8 mouse cellular contexts compared by ENCODE assay signal in genomic region chr12:111071477-111072152, GRCm38 (mm10). TPM values are rescaled to one million over a fixed set of nuclear protein-coding genes. Genes with fewer than 3 reads are reported as not detected.
DNase-seq lines count a peak whose midpoint lies in the region; ATAC-seq and TF ChIP-seq lines count a peak whose summit lies in the region.

No protein-coding gene starts in this region.

- 0 out of 2 replicates have a peak, but pooled peaks cover 4% of the 10 kb centered on the region for H3K36me3 ChIP-seq in stomach, embryonic 15.5 days
- H3K36me3 ChIP-seq in stomach, postnatal 0 days (ENCODE audit: control insufficient read depth, insufficient read depth, low read length) = no peaks in the 10 kb centered on the region; the same call in 1 of the 2 replicates
- 0 out of 2 replicates have a peak, but pooled peaks cover 11% of the 10 kb centered on the region for H3K36me3 ChIP-seq in embryonic facial prominence, embryonic 14.5 days (ENCODE audit: control insufficient read depth, insufficient read depth, low read length)
- no peaks in the 10 kb centered on the region for H3K36me3 ChIP-seq in lung, postnatal 0 days (ENCODE audit: insufficient read depth, low read length)
- no peaks in the 10 kb centered on the region for H3K36me3 ChIP-seq in splenic B cell, adult 2 months (ENCODE audit: control insufficient read depth, insufficient read depth, low read length, poor library complexity, severe bottlenecking)
- no peaks in the 10 kb centered on the region; the same call in 1 of the 2 replicates for H3K36me3 ChIP-seq in forebrain, embryonic 13.5 days (ENCODE audit: poor library complexity, severe bottlenecking)

- H3K9me3 ChIP-seq in stomach, embryonic 15.5 days = no peaks in the 10 kb centered on the region
- no peaks in the 10 kb centered on the region for H3K9me3 ChIP-seq in stomach, postnatal 0 days (ENCODE audit: control insufficient read depth, low read length)
- no peaks in the 10 kb centered on the region for H3K9me3 ChIP-seq in embryonic facial prominence, embryonic 14.5 days (ENCODE audit: control insufficient read depth, low read length)
- no peaks in the 10 kb centered on the region for H3K9me3 ChIP-seq in lung, postnatal 0 days (ENCODE audit: low read length)
- no peaks in the 10 kb centered on the region for H3K9me3 ChIP-seq in forebrain, embryonic 13.5 days (replicated peaks)

- H3K4me2 ChIP-seq in stomach, embryonic 15.5 days = no peak overlapping the region
- H3K4me2 ChIP-seq in stomach, postnatal 0 days (replicated peaks; ENCODE audit: low read depth) = no peak overlapping the region
- H3K4me2 ChIP-seq in embryonic facial prominence, embryonic 14.5 days (ENCODE audit: low read depth, low read length) = no peak overlapping the region
- no peak overlapping the region for H3K4me2 ChIP-seq in lung, postnatal 0 days (replicated peaks; ENCODE audit: low read depth, low read length)
- no peak overlapping the region for H3K4me2 ChIP-seq in forebrain, embryonic 13.5 days

- no peak overlapping the region for H3K9ac ChIP-seq in stomach, embryonic 15.5 days
- no peak overlapping the region for H3K9ac ChIP-seq in stomach, postnatal 0 days (ENCODE audit: low read length)
- 0 out of 2 replicates have a peak overlapping the region, but pooled peaks have one; percentile 19 for H3K9ac ChIP-seq in embryonic facial prominence, embryonic 14.5 days (ENCODE audit: low read depth, low read length)
- H3K9ac ChIP-seq in lung, postnatal 0 days (replicated peaks; ENCODE audit: low read depth) = no peak overlapping the region
- H3K9ac ChIP-seq in forebrain, embryonic 13.5 days = no peak overlapping the region

- H3K4me1 ChIP-seq in stomach, embryonic 15.5 days = 0 out of 2 replicates have a peak, but pooled peaks cover 3% of the 10 kb centered on the region
- H3K4me1 ChIP-seq in stomach, postnatal 0 days (replicated peaks; ENCODE audit: control insufficient read depth, insufficient read depth) = no peaks in the 10 kb centered on the region
- H3K4me1 ChIP-seq in embryonic facial prominence, embryonic 14.5 days (ENCODE audit: control insufficient read depth, insufficient read depth, low read length) = no peaks in the 10 kb centered on the region
- H3K4me1 ChIP-seq in lung, postnatal 0 days (ENCODE audit: insufficient read depth, low read depth, low read length) = no peaks in the 10 kb centered on the region
- H3K4me1 ChIP-seq in forebrain, embryonic 13.5 days = no peaks in the 10 kb centered on the region

- no peak for TF ChIP-seq CTCF in stomach, postnatal 0 days (IDR thresholded peaks at IDR 0.05; ENCODE audit: low read depth)
- no peak for TF ChIP-seq CTCF in lung, postnatal 0 days (IDR thresholded peaks at IDR 0.05)

- no peaks in the 10 kb centered on the region for H3K27me3 ChIP-seq in stomach, embryonic 15.5 days (replicated peaks)
- no peaks in the 10 kb centered on the region for H3K27me3 ChIP-seq in stomach, postnatal 0 days (ENCODE audit: control insufficient read depth, insufficient read depth, low read length)
- H3K27me3 ChIP-seq in embryonic facial prominence, embryonic 14.5 days (replicated peaks; ENCODE audit: control insufficient read depth, insufficient read depth, low read length) = no peaks in the 10 kb centered on the region
- H3K27me3 ChIP-seq in lung, postnatal 0 days (replicated peaks; ENCODE audit: insufficient read depth, low read length) = no peaks in the 10 kb centered on the region
- no peaks in the 10 kb centered on the region for H3K27me3 ChIP-seq in splenic B cell, adult 2 months (ENCODE audit: control insufficient read depth, insufficient read depth, low read length, poor library complexity, severe bottlenecking)
- H3K27me3 ChIP-seq in forebrain, embryonic 13.5 days = no peaks in the 10 kb centered on the region

- no peak for TF ChIP-seq EP300 in stomach, postnatal 0 days (optimal IDR thresholded peaks at IDR 0.05)
- TF ChIP-seq EP300 in lung, postnatal 0 days (IDR thresholded peaks at IDR 0.05) = no peak

- peak overlapping the region; percentile 3; the same call in 1 of the 2 replicates for H3K27ac ChIP-seq in stomach, embryonic 15.5 days
- H3K27ac ChIP-seq in stomach, postnatal 0 days (replicated peaks) = no peak overlapping the region; the same call in 1 of the 2 replicates
- peak overlapping the region; percentile 39; the same call in 1 of the 2 replicates for H3K27ac ChIP-seq in embryonic facial prominence, embryonic 14.5 days (replicated peaks; ENCODE audit: low read depth, low read length)
- no peak overlapping the region for H3K27ac ChIP-seq in lung, postnatal 0 days (ENCODE audit: low read length)
- no peak overlapping the region for H3K27ac ChIP-seq in forebrain, embryonic 13.5 days

- 77% methylated on average over 10 of the region's 10 CpGs for WGBS in stomach, embryonic 15.5 days
- 80% methylated on average over 10 of the region's 10 CpGs for WGBS in stomach, postnatal 0 days
- WGBS in embryonic facial prominence, embryonic 14.5 days = 57% methylated on average over 10 of the region's 10 CpGs
- 66% methylated on average over 10 of the region's 10 CpGs for WGBS in lung, postnatal 0 days
- 91% methylated on average over 10 of the region's 10 CpGs for WGBS in forebrain, embryonic 13.5 days

- no peak overlapping the region for H3K4me3 ChIP-seq in stomach, embryonic 15.5 days (replicated peaks)
- no peak overlapping the region for H3K4me3 ChIP-seq in stomach, postnatal 0 days (ENCODE audit: low read depth, low read length)
- H3K4me3 ChIP-seq in embryonic facial prominence, embryonic 14.5 days (ENCODE audit: low read depth, low read length) = no peak overlapping the region
- H3K4me3 ChIP-seq in lung, postnatal 0 days (ENCODE audit: low read depth, low read length) = no peak overlapping the region
- no peak overlapping the region for H3K4me3 ChIP-seq in forebrain, embryonic 13.5 days

- no peak for DNase-seq in stomach, postnatal 0 days (ENCODE audit: low spot score)
- no peak for DNase-seq in embryonic facial prominence, embryonic 14.5 days (ENCODE audit: low spot score)
- DNase-seq in kidney, adult 18-20 months = peak; percentile 71
- DNase-seq in lung, postnatal 0 days (ENCODE audit: low spot score) = peak; percentile 13
- DNase-seq in splenic B cell, adult 2 months (ENCODE audit: low read depth, low spot score) = peak; percentile 85
- no peak for DNase-seq in urinary bladder, postnatal 25 days (ENCODE audit: low spot score)

- ATAC-seq in stomach, embryonic 15.5 days (ENCODE audit: insufficient read depth, low FRiP score, low read depth) = no peak
- no peak for ATAC-seq in stomach, postnatal 0 days (ENCODE audit: low FRiP score, low TSS enrichment)
- ATAC-seq in embryonic facial prominence, embryonic 14.5 days (ENCODE audit: low read depth) = 0 out of 2 replicates have a peak, but pooled peaks have one; percentile 15
- ATAC-seq in lung, postnatal 0 days = no peak
- ATAC-seq in forebrain, embryonic 13.5 days = no peak

RNA-seq across cellular contexts. Expression of gene Rcor1, which starts 32.5 kb away (rescaled TPM):
- 11.6 and 12.3 TPM in 2 replicates for polyA plus RNA-seq in stomach, embryonic 15.5 days (2015; fragmentation: Nextera tagmentation; extraction: Ambion mirVana)
- polyA plus RNA-seq in stomach, postnatal 0 days (2015; fragmentation: Nextera tagmentation; extraction: Ambion mirVana) = 7.9 and 10.5 TPM in 2 replicates
- 16.8 and 18.0 TPM in 2 replicates for polyA plus RNA-seq in embryonic facial prominence, embryonic 14.5 days (2014; fragmentation: Nextera tagmentation; extraction: Ambion mirVana)
- 6.7 and 9.5 TPM in 2 replicates for polyA plus RNA-seq in lung, postnatal 0 days (2015; fragmentation: Nextera tagmentation; extraction: Ambion mirVana)
- 8.0 and 8.4 TPM in 2 replicates for polyA plus RNA-seq in forebrain, embryonic 13.5 days (2015; fragmentation: Nextera tagmentation; extraction: Ambion mirVana)

Comparison
In these comparisons a context has a peak if more than half of its experiments do, and no peak if none do; other contexts are left out.
1. H3K27ac ChIP-seq: peak in stomach, embryonic 15.5 days (single experiment) and embryonic facial prominence, embryonic 14.5 days (single experiment); none in stomach, postnatal 0 days (single experiment), lung, postnatal 0 days (single experiment) and forebrain, embryonic 13.5 days (single experiment).
2. DNase-seq: peak in kidney, adult 18-20 months (single experiment), lung, postnatal 0 days (single experiment) and splenic B cell, adult 2 months (single experiment); none in stomach, postnatal 0 days (single experiment), embryonic facial prominence, embryonic 14.5 days (single experiment) and urinary bladder, postnatal 25 days (single experiment).